Mouse (Mus musculus) bone marrow macrophage, adult 2 months (primary cell): ENCODE measurements around the gene Castor1. TPM values are rescaled to one million over a fixed set of nuclear protein-coding genes. Genes with fewer than 3 reads are reported as not detected.

Experiments used
- H3K27ac ChIP-seq: 2 replicates; pipeline ENCODE4 v1.5.1; 2012; ENCODE audit warnings: low read depth, low read length; ENCODE audit not compliant: insufficient read depth
- H3K4me1 ChIP-seq: 2 replicates; pipeline ENCODE4 v1.6.1; 2012; ENCODE audit warnings: low read length; ENCODE audit not compliant: control insufficient read depth, insufficient read depth
- H3K4me3 ChIP-seq: 2 replicates; pipeline ENCODE4 v1.5.1; 2012; ENCODE audit warnings: mild to moderate bottlenecking, low read length, moderate library complexity; ENCODE audit not compliant: insufficient read depth
- CTCF ChIP-seq: IDR thresholded peaks from 2 replicates; pipeline ENCODE4 v1.5.1; 2012; ENCODE audit warnings: low read depth, mild to moderate bottlenecking, low read length, moderate library complexity
- POLR2A ChIP-seq: IDR thresholded peaks from 2 replicates; pipeline ENCODE4 v1.6.1; 2012; ENCODE audit warnings: mild to moderate bottlenecking, low read depth, low read length, borderline replicate concordance
- polyA plus RNA-seq: library from polyadenylated mRNA; stranded (reverse); fragments of >200 nt; gene quantifications from 2 replicates; pipeline ENCODE4 v1.2.4, GENCODE M21; 2012; ENCODE audit not compliant: missing spikeins, insufficient read depth, insufficient read length

The Castor1 gene
- polyA plus RNA-seq, 1 experiment, result 5.4 TPM

DNA sequence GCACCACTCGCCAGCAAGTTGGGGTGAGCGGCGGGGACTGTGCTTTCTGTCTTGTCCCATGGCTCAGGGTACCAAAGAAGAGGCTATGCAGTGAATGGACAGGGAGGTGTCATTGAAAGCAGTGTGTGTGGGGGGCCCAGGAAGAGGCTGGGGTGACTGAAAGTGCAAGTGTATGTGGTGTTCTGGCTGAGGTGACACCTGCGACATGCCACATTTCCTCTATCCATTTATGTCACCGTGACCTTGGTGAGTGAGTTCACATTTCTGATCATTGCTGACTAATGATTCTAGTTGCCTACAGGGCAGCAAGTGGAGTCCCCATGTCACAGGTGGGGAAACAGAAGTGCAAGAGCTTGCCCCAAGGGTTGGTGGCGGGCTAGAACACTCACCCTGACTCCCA is 50.5 kb downstream of the Castor1 start:
- TF ChIP-seq POLR2A (no peak), CTCF (no peak)

DNA sequence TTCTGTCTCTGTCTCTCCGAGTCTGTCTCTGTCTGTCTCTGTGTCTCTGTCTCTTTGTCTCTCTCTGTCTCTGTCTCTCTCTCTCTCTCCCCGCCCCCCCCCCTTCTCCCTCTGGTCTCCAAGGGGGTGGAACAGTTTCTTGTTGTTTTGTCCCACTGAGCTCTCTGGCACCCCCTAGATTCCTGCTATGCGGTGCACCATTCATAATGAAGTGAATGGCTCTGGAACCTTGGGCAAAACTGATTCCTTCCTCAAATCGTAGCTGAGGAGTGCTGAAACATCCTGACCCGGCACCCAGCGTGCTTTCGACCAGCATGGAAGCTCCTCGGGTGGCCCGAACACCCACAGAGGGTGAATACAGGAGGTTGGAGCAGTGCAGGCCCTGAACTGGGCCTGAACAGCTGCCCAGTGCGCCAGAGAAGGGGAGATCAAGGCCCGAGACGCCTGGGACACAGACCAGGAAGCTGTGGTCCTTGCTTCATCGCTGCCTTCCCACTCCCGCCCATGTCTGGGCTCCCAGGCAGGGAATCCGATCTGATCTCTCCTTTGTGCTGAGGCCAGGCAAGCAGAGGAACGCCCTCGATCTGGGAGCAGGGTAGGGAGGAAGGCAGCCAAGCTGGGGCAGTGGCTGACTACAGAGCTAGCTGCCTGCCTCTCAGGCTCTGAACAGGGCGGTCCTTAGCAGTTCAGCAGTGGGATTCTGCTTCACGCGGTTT is 52.9 kb downstream of the Castor1 start:
- Histone ChIP-seq H3K4me1 (no peaks in the 10 kb centered on the region), H3K27ac (no peak overlapping the region), H3K4me3 (no peak overlapping the region)
- TF ChIP-seq CTCF, result peak; percentile 38; the same call in 1 of the 2 replicates
- TF ChIP-seq POLR2A, result no peak

More for the DNA sequence above, 50.5 kb downstream of the Castor1 start:
- H3K27ac ChIP-seq, result no peak overlapping the region
- H3K4me3 ChIP-seq, result no peak overlapping the region
- H3K4me1 ChIP-seq, result no peaks in the 10 kb centered on the region

DNA sequence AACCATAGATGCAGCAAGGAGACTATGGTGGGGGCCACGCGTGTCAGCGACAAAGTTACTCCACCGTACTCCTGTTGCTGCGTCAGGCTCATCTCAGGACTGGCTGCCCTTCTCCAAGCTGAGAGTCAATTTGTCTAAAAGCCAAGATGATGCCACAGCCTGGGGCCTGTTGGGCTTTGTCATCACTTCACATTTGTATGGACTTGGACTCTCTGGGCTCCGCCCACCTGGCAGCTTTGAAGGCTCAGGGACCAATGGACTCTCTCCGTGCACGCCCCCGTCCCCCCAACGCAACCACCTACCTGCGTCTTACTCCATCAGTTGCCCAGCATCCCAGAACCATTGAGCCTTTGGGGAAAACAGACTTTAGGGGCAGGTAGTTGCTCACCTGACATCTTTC is 53.5 kb downstream of the Castor1 start:
- Histone ChIP-seq H3K4me1 (no peaks in the 10 kb centered on the region), H3K4me3 (no peak overlapping the region), H3K27ac (no peak overlapping the region)
- no peak for TF ChIP-seq POLR2A

Other genes starting within 250 kb of the Castor1 start
- gene 4930556J24Rik, start 241.4 kb upstream of the Castor1 start, polyA plus RNA-seq, result not detected in 2 replicates
- not detected in 2 replicates for gene Gal3st1, start 234.6 kb upstream of the Castor1 start, polyA plus RNA-seq
- gene Sec14l4, start 186.8 kb upstream of the Castor1 start, polyA plus RNA-seq, result not detected in 2 replicates
- gene Sec14l3, start 153.4 kb upstream of the Castor1 start, polyA plus RNA-seq, result not detected in 2 replicates
- gene Mtfp1, start 122.8 kb upstream of the Castor1 start, polyA plus RNA-seq, result 0.76 and 0.78 TPM in 2 replicates
- gene Sec14l2, start 94.8 kb upstream of the Castor1 start, polyA plus RNA-seq, result not detected in 2 replicates
- gene Rnf215, start 83.0 kb upstream of the Castor1 start, polyA plus RNA-seq, result 15.4 and 21.2 TPM in 2 replicates
- 1.8 and 2.3 TPM in 2 replicates for gene Ccdc157, start 57.9 kb upstream of the Castor1 start, polyA plus RNA-seq
- 21.1 and 23.1 TPM in 2 replicates for gene Sf3a1, start 57.9 kb upstream of the Castor1 start, polyA plus RNA-seq
- gene Tbc1d10a, start 31.4 kb upstream of the Castor1 start, polyA plus RNA-seq, result 16.2 and 17.8 TPM in 2 replicates
- gene Osm, start 18.2 kb downstream of the Castor1 start, polyA plus RNA-seq, result 5.3 and 6.2 TPM in 2 replicates
- gene Lif, start 39.3 kb downstream of the Castor1 start, polyA plus RNA-seq, result 0.21 TPM in 1 of 2 replicates, not detected in the other
- gene Hormad2, start 222.9 kb downstream of the Castor1 start, polyA plus RNA-seq, result not detected in 2 replicates